Mouse (Mus musculus): ENCODE data around the gene Rccd1.

DNA sequence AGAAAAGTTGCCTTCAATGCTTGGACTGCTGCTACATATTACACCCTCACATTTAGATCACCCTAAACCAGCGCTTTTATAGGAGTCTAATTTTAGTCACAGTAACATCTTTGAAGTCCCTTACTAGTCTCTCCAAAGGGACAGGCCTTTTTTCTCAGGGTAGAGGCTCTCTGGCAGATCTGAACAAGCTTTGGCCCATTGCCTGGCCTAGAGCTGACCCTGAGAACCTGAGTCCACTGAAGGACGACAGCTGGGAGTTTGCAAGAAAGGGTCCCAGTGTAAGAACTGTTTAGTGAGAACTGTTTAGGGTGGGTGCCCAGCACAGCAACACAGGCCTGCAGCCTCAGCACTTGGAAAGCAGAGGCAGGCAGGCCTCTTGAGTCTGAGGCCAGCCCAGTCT, 41.5 kb upstream of the Rccd1 start:
- TF ChIP-seq CTCF (IDR thresholded peaks at IDR 0.05; ENCODE audit: low read depth): no peak
- TF ChIP-seq EP300 (IDR thresholded peaks at IDR 0.05; ENCODE audit: low read depth): no peak
